Mouse (Mus musculus): ENCODE data around the gene Ndufa3. TPM values are rescaled to one million over a fixed set of nuclear protein-coding genes. Genes with fewer than 3 reads are reported as not detected.

Gene Ndufa3
- total RNA-seq, 1 experiment: 236 TPM

DNA sequence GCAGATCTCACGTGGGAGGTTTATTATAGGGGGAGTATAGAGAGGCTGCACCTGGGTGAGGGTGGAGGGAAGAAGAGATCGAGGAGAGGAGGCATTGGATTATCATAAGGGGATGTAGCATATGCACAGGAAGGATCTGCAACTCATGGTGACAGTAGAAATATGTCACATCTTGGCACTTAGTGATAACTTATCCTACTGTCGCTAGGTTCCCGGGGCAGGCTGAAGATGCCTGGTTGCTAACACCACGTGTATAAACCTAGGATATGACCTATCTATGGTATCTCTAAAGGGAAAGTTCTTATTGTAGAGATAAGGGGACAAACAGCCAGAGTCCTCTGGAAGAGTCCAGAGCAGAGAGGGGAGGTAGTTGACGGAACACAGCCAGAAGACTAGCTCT lies 31.4 kb upstream of the Ndufa3 start:
- DNase-seq (ENCODE audit: low read depth, low spot score): no peak
- Histone ChIP-seq H3K4me1 (ENCODE audit: control insufficient read depth in 2 of 2, insufficient read depth in 2 of 2, low read length in 2 of 2, poor library complexity in 1 of 2) (peaks cover 9 to 11% of the 10 kb centered on the region in 2 experiments), H3K4me3 (ENCODE audit: insufficient read depth in 1 of 2, low read depth in 1 of 2, low read length in 2 of 2, poor library complexity in 1 of 2, severe bottlenecking in 1 of 2) (peak overlapping the region; percentile 40 to 49), H3K27ac (ENCODE audit: insufficient read depth, low read depth, low read length, poor library complexity, severe bottlenecking) (peak overlapping the region; percentile 98), H3K9ac (ENCODE audit: insufficient read depth, low read depth, low read length, poor library complexity, severe bottlenecking) (peak overlapping the region; percentile 66; the same call in 1 of the 2 replicates), H3K9me3 (ENCODE audit: control insufficient read depth, insufficient read depth, low read depth, low read length) (no peaks in the 10 kb centered on the region), H3K36me3 (ENCODE audit: control insufficient read depth, insufficient read depth, low read length, poor library complexity, severe bottlenecking) (no peaks in the 10 kb centered on the region)
- no peak for TF ChIP-seq CHD2 (IDR thresholded peaks at IDR 0.05; ENCODE audit: low read depth, low read length)
- no peak for TF ChIP-seq ZC3H11A (IDR thresholded peaks at IDR 0.05; ENCODE audit: borderline replicate concordance, low read depth, low read length)
- TF ChIP-seq MAFK (IDR thresholded peaks at IDR 0.05; ENCODE audit: insufficient read depth, low read depth, low read length): no peak
- no peak for TF ChIP-seq HCFC1 (IDR thresholded peaks at IDR 0.05; ENCODE audit: borderline replicate concordance, insufficient read depth, low read length)
- in situ Hi-C loops (cut with MboI; ENCODE audit: low sequenced_read_pairs in 2 of 2, unreplicated experiment in 2 of 2): no loop called here

DNA sequence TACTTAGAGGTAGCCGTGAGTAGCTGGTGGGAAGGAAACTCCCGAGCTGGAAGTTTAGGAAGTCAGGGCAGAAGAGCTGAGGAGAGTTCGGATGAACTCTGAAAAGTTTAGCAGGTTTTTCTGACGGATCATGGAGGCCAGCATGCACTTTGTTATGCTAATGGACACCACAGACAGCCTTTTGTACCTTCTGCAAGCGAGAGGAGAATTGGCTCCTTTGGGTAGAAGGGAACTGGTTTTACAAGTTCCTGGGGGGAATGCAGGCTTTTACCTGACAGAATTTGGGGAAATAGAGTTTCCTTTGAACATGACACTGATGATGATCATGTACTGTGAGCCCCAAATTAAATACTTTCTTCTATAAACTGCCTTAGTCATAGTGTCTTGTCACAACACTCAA lies 30.9 kb upstream of the Ndufa3 start:
- Histone ChIP-seq H3K9ac (ENCODE audit: insufficient read depth, low read depth, low read length, poor library complexity, severe bottlenecking) (peak overlapping the region; percentile 66; the same call in 1 of the 2 replicates), H3K9me3 (ENCODE audit: control insufficient read depth, insufficient read depth, low read depth, low read length) (no peaks in the 10 kb centered on the region), H3K36me3 (ENCODE audit: control insufficient read depth, insufficient read depth, low read length, poor library complexity, severe bottlenecking) (no peaks in the 10 kb centered on the region), H3K4me3 (ENCODE audit: insufficient read depth in 1 of 2, low read depth in 1 of 2, low read length in 2 of 2, poor library complexity in 1 of 2, severe bottlenecking in 1 of 2) (peak overlapping the region; percentile 40 to 49), H3K4me1 (ENCODE audit: control insufficient read depth in 2 of 2, insufficient read depth in 2 of 2, low read length in 2 of 2, poor library complexity in 1 of 2) (peaks cover 9 to 11% of the 10 kb centered on the region in 2 experiments), H3K27ac (ENCODE audit: insufficient read depth, low read depth, low read length, poor library complexity, severe bottlenecking) (peak overlapping the region; percentile 98)
- peak; percentile 63 for DNase-seq (ENCODE audit: low read depth, low spot score)
- in situ Hi-C loops (cut with MboI; ENCODE audit: low sequenced_read_pairs in 2 of 2, unreplicated experiment in 2 of 2): no loop called here
- TF ChIP-seq ZC3H11A (IDR thresholded peaks at IDR 0.05; ENCODE audit: borderline replicate concordance, low read depth, low read length): no peak
- no peak; the same call in 1 of the 2 replicates for TF ChIP-seq ZNF384 (IDR thresholded peaks at IDR 0.05; ENCODE audit: low read depth, low read length)
- TF ChIP-seq HCFC1 (IDR thresholded peaks at IDR 0.05; ENCODE audit: borderline replicate concordance, insufficient read depth, low read length): 0 out of 2 replicates have a peak, but pooled peaks have one; percentile 26
- no peak for TF ChIP-seq MAFK (IDR thresholded peaks at IDR 0.05; ENCODE audit: insufficient read depth, low read depth, low read length)
- peak; percentile 66; the same call in 1 of the 2 replicates for TF ChIP-seq CHD2 (IDR thresholded peaks at IDR 0.05; ENCODE audit: low read depth, low read length)

DNA sequence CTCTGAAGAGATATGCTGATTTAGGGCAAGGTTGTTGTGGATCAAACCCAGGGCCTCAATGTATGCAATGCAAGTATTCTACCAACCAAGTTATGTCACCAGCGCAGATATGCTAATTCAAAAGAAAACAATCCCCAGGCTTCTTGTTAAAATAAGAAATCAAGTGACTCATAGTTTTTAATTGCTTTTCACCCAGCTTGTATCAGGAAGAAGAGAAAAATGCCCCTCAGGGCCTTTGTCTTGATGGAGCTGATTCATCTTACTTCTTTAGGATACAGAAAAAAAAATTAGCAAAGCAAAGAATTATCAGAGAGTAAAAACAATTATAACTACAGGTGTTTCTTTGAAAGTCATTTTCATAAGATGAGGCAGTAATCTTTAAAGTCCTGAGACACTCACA lies 29.9 kb upstream of the Ndufa3 start:
- no peak for DNase-seq (ENCODE audit: low read depth, low spot score)
- in situ Hi-C loops (cut with MboI; ENCODE audit: low sequenced_read_pairs in 2 of 2, unreplicated experiment in 2 of 2): no loop called here
- Histone ChIP-seq H3K36me3 (ENCODE audit: control insufficient read depth, insufficient read depth, low read length, poor library complexity, severe bottlenecking) (no peaks in the 10 kb centered on the region), H3K9me3 (ENCODE audit: control insufficient read depth, insufficient read depth, low read depth, low read length) (no peaks in the 10 kb centered on the region), H3K9ac (ENCODE audit: insufficient read depth, low read depth, low read length, poor library complexity, severe bottlenecking) (no peak overlapping the region), H3K4me1 (ENCODE audit: control insufficient read depth in 2 of 2, insufficient read depth in 2 of 2, low read length in 2 of 2, poor library complexity in 1 of 2) (peaks cover 9 to 11% of the 10 kb centered on the region in 2 experiments), H3K4me3 (ENCODE audit: insufficient read depth in 1 of 2, low read depth in 1 of 2, low read length in 2 of 2, poor library complexity in 1 of 2, severe bottlenecking in 1 of 2) (no peak overlapping the region), H3K27ac (ENCODE audit: insufficient read depth, low read depth, low read length, poor library complexity, severe bottlenecking) (peak overlapping the region; percentile 91; the same call in 1 of the 2 replicates)
- TF ChIP-seq ZNF384 (IDR thresholded peaks at IDR 0.05; ENCODE audit: low read depth, low read length) (no peak), ZC3H11A (IDR thresholded peaks at IDR 0.05; ENCODE audit: borderline replicate concordance, low read depth, low read length) (no peak), CHD2 (IDR thresholded peaks at IDR 0.05; ENCODE audit: low read depth, low read length) (no peak), HCFC1 (IDR thresholded peaks at IDR 0.05; ENCODE audit: borderline replicate concordance, insufficient read depth, low read length) (no peak), MAFK (IDR thresholded peaks at IDR 0.05; ENCODE audit: insufficient read depth, low read depth, low read length) (no peak)

DNA sequence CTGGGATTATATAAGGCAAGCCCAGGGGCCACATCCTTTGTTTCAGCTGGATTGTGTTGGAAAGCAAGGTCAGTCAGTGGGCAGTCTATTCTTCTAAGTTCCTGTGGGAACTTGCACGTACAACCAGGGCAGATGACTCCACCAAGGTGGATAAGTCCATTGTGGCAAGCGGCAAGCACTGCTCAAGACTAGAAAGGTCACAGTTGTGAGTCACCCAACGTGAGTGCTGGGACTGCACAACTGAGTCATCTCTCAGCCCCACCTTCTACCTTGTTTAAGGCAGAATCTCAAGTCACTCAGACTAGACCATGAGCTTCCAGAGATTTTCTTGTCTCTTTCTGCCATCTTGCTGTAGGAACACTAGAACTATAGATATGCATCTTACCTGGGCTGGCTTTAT lies 26.6 kb upstream of the Ndufa3 start:
- no peak overlapping the region for H3K4me3 ChIP-seq (ENCODE audit: insufficient read depth in 1 of 2, low read depth in 1 of 2, low read length in 2 of 2, poor library complexity in 1 of 2, severe bottlenecking in 1 of 2)
- no peak for DNase-seq (ENCODE audit: low read depth, low spot score)
- in situ Hi-C loops (cut with MboI; ENCODE audit: low sequenced_read_pairs in 2 of 2, unreplicated experiment in 2 of 2): no loop called here
- peaks cover 6 to 9% of the 10 kb centered on the region in 2 experiments for H3K4me1 ChIP-seq (ENCODE audit: control insufficient read depth in 2 of 2, insufficient read depth in 2 of 2, low read length in 2 of 2, poor library complexity in 1 of 2)
- no peaks in the 10 kb centered on the region for H3K9me3 ChIP-seq (ENCODE audit: control insufficient read depth, insufficient read depth, low read depth, low read length)
- no peak for TF ChIP-seq HCFC1 (IDR thresholded peaks at IDR 0.05; ENCODE audit: borderline replicate concordance, insufficient read depth, low read length)
- TF ChIP-seq ZNF384 (IDR thresholded peaks at IDR 0.05; ENCODE audit: low read depth, low read length): no peak
- TF ChIP-seq MAFK (IDR thresholded peaks at IDR 0.05; ENCODE audit: insufficient read depth, low read depth, low read length): no peak
- TF ChIP-seq CHD2 (IDR thresholded peaks at IDR 0.05; ENCODE audit: low read depth, low read length): no peak
- TF ChIP-seq ZC3H11A (IDR thresholded peaks at IDR 0.05; ENCODE audit: borderline replicate concordance, low read depth, low read length): no peak
- H3K36me3 ChIP-seq (ENCODE audit: control insufficient read depth, insufficient read depth, low read length, poor library complexity, severe bottlenecking): no peaks in the 10 kb centered on the region
- no peak overlapping the region for H3K27ac ChIP-seq (ENCODE audit: insufficient read depth, low read depth, low read length, poor library complexity, severe bottlenecking)
- H3K9ac ChIP-seq (ENCODE audit: insufficient read depth, low read depth, low read length, poor library complexity, severe bottlenecking): no peak overlapping the region
